Mouse (Mus musculus) testis, adult 2 months (tissue): ENCODE data around the gene Lmcd1. TPM values are rescaled to one million over a fixed set of nuclear protein-coding genes. Genes with fewer than 3 reads are reported as not detected.

ENCODE experiments used
- H3K27ac ChIP-seq: fragments of 200-500 bp; 2 replicates; pipeline ENCODE4 v1.5.1; 2012; ENCODE audit warnings: low read depth, low read length; ENCODE audit not compliant: control insufficient read depth, insufficient read depth
- H3K27me3 ChIP-seq: fragments of 200-500 bp; 2 replicates; pipeline ENCODE4 v1.6.1; 2012; ENCODE audit warnings: mild to moderate bottlenecking, low read length, moderate library complexity; ENCODE audit not compliant: control insufficient read depth, insufficient read depth
- H3K36me3 ChIP-seq: fragments of 200-500 bp; 2 replicates; pipeline ENCODE4 v1.6.1; 2012; ENCODE audit warnings: mild to moderate bottlenecking, low read length; ENCODE audit not compliant: control insufficient read depth, insufficient read depth
- H3K4me1 ChIP-seq: fragments of 200-500 bp; 2 replicates; pipeline ENCODE4 v1.6.1; 2012; ENCODE audit warnings: low read length; ENCODE audit not compliant: control insufficient read depth, insufficient read depth
- H3K4me3 ChIP-seq: fragments of 200-500 bp; 2 replicates; pipeline ENCODE4 v1.5.1; 2012; ENCODE audit warnings: low read depth, mild to moderate bottlenecking, low read length, moderate library complexity, mixed read lengths; ENCODE audit not compliant: control insufficient read depth
- CTCF ChIP-seq: fragments of 200-500 bp; IDR thresholded peaks from 2 replicates; pipeline ENCODE4 v1.5.1; 2012; ENCODE audit warnings: low read depth, mild to moderate bottlenecking, inconsistent platforms, low read length, moderate library complexity; ENCODE audit not compliant: control insufficient read depth, insufficient read depth, insufficient replicate concordance
- POLR2A ChIP-seq: fragments of 200-500 bp; IDR thresholded peaks from 2 replicates; pipeline ENCODE4 v1.6.1; 2012; ENCODE audit warnings: low read depth, mild to moderate bottlenecking, inconsistent platforms, low read length, moderate library complexity; ENCODE audit not compliant: control insufficient read depth
- polyA plus RNA-seq: library from polyadenylated mRNA; depleted of rRNA; stranded (reverse); fragments of >200 nt; gene quantifications from 2 replicates; pipeline ENCODE4 v1.2.3, GENCODE M21; 2012

The Lmcd1 gene
- polyA plus RNA-seq, 1 experiment = 1.4 TPM

DNA sequence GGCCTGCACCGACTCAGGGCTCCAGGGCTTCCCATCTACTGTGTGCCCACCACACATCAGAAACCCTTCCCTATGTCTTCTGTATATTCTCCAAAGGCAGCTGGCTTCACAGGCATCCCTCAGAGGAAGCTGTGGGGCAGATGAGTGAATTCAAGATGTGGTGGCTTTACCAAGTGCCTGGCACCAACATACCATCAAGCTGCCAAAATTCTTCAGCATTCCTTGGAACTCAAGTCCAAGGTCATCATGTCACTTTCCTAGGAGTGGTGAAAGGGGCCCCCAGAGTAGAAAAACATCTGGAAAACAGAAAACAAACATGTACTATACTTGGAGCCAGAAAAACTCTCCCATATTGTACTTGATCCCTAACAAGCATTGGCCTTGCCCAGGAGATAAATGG lies 85.8 kb downstream of the Lmcd1 start:
- H3K27me3 ChIP-seq = no peaks in the 10 kb centered on the region
- no peak overlapping the region for H3K27ac ChIP-seq
- H3K4me3 ChIP-seq = no peak overlapping the region
- H3K36me3 ChIP-seq = no peaks in the 10 kb centered on the region
- peaks cover 2% of the 10 kb centered on the region; the same call in 1 of the 2 replicates for H3K4me1 ChIP-seq
- TF ChIP-seq POLR2A (no peak), CTCF (no peak)

DNA sequence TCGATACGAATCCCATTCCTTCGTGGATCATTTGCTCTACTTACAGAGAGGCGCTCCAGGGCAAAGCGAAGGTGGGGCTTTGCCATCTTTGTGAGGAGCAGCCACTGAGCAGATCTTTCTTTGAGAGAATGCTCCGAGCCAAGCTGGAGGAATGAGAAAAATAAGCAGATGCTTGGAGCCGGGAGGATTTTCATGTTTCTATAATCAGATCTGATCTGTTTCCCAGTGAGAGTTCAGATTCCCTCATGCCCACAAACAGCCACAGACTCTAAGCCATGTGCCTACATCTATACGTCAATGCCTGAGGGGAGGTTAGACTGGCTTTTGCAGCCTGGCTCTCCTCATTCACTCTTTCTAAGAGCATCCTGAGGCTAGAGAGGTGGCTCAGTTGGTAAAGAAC lies 87.1 kb downstream of the Lmcd1 start:
- Histone ChIP-seq H3K4me3 (no peak overlapping the region), H3K4me1 (peaks cover 2% of the 10 kb centered on the region; the same call in 1 of the 2 replicates), H3K27ac (no peak overlapping the region), H3K36me3 (no peaks in the 10 kb centered on the region), H3K27me3 (no peaks in the 10 kb centered on the region)
- no peak for TF ChIP-seq POLR2A
- no peak for TF ChIP-seq CTCF

DNA sequence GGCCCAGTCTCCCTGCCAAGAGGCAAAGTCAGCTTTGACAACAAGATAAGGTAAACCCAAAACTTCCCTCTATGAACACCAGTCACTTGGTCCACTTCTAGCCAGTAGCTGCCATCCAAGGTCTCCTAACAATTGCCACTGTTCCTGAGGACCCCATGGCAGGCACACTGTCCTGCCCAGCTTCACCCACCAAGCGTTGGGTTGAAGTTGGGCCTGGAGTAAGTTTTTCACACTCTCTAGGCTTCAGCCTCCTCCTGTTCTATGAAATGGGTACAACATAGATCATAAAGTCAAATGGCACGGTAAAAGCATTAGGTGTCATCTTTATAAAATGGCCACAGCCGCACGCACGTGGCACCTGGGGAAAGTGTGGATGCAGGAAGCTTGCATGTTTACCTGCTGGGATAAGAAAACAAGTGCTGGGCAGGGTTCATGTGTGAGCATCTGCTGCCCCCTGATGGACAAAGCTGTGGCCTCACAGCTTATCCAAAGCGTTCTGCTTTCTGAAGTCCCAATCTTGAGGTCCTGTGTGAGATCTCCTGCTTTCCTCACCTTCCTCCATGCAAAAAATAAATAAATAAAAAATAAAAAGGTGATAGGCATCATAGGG lies 88.9 kb downstream of the Lmcd1 start:
- H3K4me1 ChIP-seq = peaks cover 2% of the 10 kb centered on the region; the same call in 1 of the 2 replicates
- H3K27ac ChIP-seq = no peak overlapping the region
- no peak overlapping the region for H3K4me3 ChIP-seq
- TF ChIP-seq CTCF (peak; percentile 65; the same call in 1 of the 2 replicates), POLR2A (no peak)
- H3K36me3 ChIP-seq = no peaks in the 10 kb centered on the region
- H3K27me3 ChIP-seq = no peaks in the 10 kb centered on the region

DNA sequence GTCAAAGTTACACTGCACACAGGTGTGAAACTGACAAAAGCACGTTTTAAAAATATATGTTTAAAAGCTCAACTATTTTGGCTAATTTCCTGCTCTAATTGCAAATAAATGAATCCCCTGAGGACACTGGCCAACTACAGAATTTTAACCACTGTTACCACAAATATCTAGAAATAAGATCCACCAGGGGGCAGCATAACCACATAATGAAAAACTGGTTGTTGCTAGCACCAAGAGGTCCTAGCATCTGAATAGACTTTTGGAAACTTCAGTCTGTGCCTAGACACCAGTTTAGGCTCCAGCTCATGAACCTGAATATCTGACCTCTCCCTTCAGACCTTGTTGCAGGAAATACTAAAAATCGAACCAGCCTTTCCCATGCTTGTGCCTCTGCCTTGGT lies 91.0 kb downstream of the Lmcd1 start:
- no peak overlapping the region for H3K27ac ChIP-seq
- no peaks in the 10 kb centered on the region for H3K27me3 ChIP-seq
- TF ChIP-seq CTCF = no peak
- TF ChIP-seq POLR2A = no peak
- H3K4me3 ChIP-seq = no peak overlapping the region
- H3K36me3 ChIP-seq = no peaks in the 10 kb centered on the region
- peaks cover 2% of the 10 kb centered on the region; the same call in 1 of the 2 replicates for H3K4me1 ChIP-seq

DNA sequence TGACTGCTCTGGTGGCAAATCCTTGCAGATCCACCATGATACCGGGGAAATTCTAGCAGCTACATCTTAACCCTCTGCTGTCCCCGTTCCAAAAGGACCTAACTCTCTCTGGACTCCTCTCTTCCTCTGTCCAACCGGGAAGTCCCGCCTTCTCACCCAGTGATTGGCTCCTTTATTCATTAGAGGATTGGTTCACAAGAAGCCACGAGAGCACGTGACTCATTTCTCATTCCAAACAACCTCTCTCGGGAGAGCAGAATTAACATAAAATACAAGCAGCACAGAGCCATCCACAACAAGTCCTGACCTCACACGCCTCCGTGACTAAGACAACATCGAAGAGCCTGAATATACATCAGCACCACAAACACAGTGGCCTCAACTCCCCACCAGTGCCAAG lies 91.7 kb downstream of the Lmcd1 start:
- TF ChIP-seq POLR2A = no peak
- TF ChIP-seq CTCF = no peak
- H3K36me3 ChIP-seq = no peaks in the 10 kb centered on the region
- peaks cover 2% of the 10 kb centered on the region; the same call in 1 of the 2 replicates for H3K4me1 ChIP-seq
- H3K27me3 ChIP-seq = no peaks in the 10 kb centered on the region
- H3K4me3 ChIP-seq = no peak overlapping the region
- no peak overlapping the region for H3K27ac ChIP-seq

DNA sequence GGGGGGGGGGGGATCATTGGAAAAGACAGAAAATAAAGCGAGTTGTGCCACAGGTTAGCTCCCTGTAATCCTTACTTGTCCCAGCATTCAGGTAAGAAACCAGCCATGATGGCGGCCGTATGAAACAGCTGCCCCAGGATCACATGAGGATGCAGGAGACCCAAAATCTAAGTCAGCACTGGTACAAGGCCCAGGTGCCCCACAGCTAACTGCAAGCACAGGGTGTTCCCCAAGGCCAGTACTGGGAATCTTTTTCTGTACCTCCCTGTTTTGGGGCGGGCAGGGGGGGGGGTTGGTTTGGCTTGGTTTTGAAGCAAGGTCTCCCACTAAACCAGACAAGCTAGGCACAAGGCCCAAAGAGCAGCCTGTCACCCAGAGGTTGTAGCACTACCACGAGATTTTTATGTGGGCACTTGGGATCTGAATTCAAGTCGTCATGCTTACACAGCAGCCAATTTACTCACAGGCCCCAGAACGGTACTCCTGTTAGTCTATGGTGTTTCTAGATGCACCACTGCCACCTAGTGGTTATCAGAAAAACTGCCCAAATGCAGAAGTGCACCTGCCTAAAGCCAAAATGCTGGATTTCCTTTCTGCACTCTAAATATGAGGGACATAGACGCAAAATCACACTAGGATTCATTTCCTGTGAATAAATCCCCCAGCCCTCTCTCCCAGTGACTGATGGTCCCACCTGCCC lies 100.5 kb downstream of the Lmcd1 start:
- no peaks in the 10 kb centered on the region for H3K27me3 ChIP-seq
- TF ChIP-seq CTCF = no peak
- no peak for TF ChIP-seq POLR2A
- H3K36me3 ChIP-seq = no peaks in the 10 kb centered on the region

DNA sequence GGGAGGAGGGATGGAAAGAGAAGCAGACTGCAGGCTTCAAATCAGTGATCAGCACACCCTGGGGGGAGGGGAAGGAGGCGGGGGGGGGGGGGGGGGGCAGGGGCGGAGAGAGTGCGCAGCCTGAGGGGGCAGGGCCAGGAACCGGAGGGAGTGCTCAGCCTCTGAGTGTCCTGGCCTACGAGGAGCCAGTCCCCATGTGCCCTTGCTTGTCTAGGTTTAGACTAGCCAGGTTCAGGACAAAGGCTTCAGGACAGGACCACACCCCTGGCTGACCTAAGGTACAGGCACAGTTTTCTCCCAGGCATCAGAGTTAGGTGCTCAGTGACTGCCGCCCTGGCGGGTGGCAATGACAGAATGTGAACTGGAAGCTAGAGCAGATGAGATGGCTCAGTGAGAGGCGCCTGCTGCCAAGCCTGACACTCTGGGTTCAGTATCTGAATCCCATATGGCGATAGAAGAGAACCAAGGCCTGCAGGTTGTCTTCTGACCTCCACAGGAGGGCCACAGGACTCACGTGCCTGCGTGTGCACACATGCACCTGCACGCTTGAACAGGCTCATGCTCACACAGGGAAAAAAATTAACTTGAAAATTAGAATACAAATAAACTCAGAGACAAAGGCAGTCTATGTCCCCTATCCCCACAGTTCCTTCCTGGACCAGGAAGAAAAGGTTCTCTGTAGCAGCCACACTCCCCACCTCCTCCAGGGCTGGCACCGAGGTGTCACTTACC lies 102.3 kb downstream of the Lmcd1 start:
- H3K4me3 ChIP-seq = no peak overlapping the region
- H3K27me3 ChIP-seq = no peaks in the 10 kb centered on the region
- TF ChIP-seq POLR2A (no peak), CTCF (no peak)
- no peak overlapping the region for H3K27ac ChIP-seq
- no peaks in the 10 kb centered on the region for H3K36me3 ChIP-seq
- H3K4me1 ChIP-seq = no peaks in the 10 kb centered on the region

More for the DNA sequence above, 100.5 kb downstream of the Lmcd1 start:
- no peak overlapping the region for H3K27ac ChIP-seq
- H3K4me3 ChIP-seq = no peak overlapping the region
- no peaks in the 10 kb centered on the region for H3K4me1 ChIP-seq
